In the genomic region with DNA sequence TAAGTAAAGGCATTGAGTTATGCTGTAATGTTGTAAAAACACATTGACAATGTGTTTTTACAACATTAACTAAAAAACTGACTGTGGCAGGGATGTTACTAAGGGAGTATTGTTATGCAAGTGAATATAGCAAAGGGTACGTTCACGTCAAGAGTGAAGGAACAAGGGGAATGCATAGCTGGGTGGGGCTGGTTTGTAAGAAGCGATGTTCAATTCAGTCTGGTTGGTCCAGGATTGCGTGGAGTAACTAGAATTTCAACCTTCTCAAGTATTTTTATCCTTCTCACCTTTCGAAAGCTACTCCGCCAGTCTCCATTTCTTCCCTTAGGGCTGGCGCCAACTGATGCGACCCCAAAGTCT, we compare ENCODE assay signal across 7 mouse cellular contexts. TPM values are rescaled to one million over a fixed set of nuclear protein-coding genes. Genes with fewer than 3 reads are reported as not detected.
DNase-seq lines count a peak whose midpoint lies in the region; ATAC-seq and TF ChIP-seq lines count a peak whose summit lies in the region.

No protein-coding gene starts in this region.

- H3K27ac ChIP-seq in lung, embryonic 16.5 days (ENCODE audit: low read length) = peak overlapping the region; percentile 95
- H3K27ac ChIP-seq in embryonic facial prominence, embryonic 15.5 days (replicated peaks) = peak overlapping the region; percentile 94
- H3K27ac ChIP-seq in limb, embryonic 10.5 days = peak overlapping the region; percentile 96
- H3K27ac ChIP-seq in small intestine, adult 2 months (ENCODE audit: insufficient read depth, low read depth, low read length) = peak overlapping the region; percentile 28

- peak overlapping the region; percentile 96 for H3K9ac ChIP-seq in lung, embryonic 16.5 days (ENCODE audit: low read length)
- H3K9ac ChIP-seq in embryonic facial prominence, embryonic 15.5 days = peak overlapping the region; percentile 86

- ATAC-seq in lung, embryonic 16.5 days (ENCODE audit: low read depth) = peak; percentile 68
- peak; percentile 64 for ATAC-seq in embryonic facial prominence, embryonic 15.5 days (ENCODE audit: insufficient number of reproducible peaks, low FRiP score, low TSS enrichment, low read depth)

- no peak for TF ChIP-seq POLR2A in small intestine, adult 2 months (IDR thresholded peaks at IDR 0.05; ENCODE audit: low read depth, low read length)

- H3K4me1 ChIP-seq in lung, embryonic 16.5 days (replicated peaks; ENCODE audit: control insufficient read depth, insufficient read depth, low read length) = peaks cover 30% of the 10 kb centered on the region
- H3K4me1 ChIP-seq in embryonic facial prominence, embryonic 15.5 days = peaks cover 18% of the 10 kb centered on the region
- peaks cover 22% of the 10 kb centered on the region for H3K4me1 ChIP-seq in limb, embryonic 10.5 days
- peaks cover 3% of the 10 kb centered on the region; the same call in 1 of the 2 replicates for H3K4me1 ChIP-seq in small intestine, adult 2 months (ENCODE audit: control insufficient read depth, insufficient read depth, insufficient read length, low read length)

- H3K27me3 ChIP-seq in lung, embryonic 16.5 days (ENCODE audit: control insufficient read depth, insufficient read depth, low read depth, low read length) = no peaks in the 10 kb centered on the region
- H3K27me3 ChIP-seq in embryonic facial prominence, embryonic 15.5 days = no peaks in the 10 kb centered on the region
- H3K27me3 ChIP-seq in limb, embryonic 10.5 days (ENCODE audit: low read depth, poor library complexity, severe bottlenecking) = no peaks in the 10 kb centered on the region
- H3K27me3 ChIP-seq in small intestine, adult 2 months (ENCODE audit: control insufficient read depth, insufficient read depth, low read length) = no peaks in the 10 kb centered on the region

- H3K4me2 ChIP-seq in lung, embryonic 16.5 days (ENCODE audit: low read depth, low read length) = peak overlapping the region; percentile 88
- peak overlapping the region; percentile 85 for H3K4me2 ChIP-seq in embryonic facial prominence, embryonic 15.5 days (replicated peaks)

- WGBS in lung, embryonic 16.5 days = 3% methylated on average over 8 of the region's 8 CpGs
- WGBS in embryonic facial prominence, embryonic 15.5 days = under 1% methylated on average over 8 of the region's 8 CpGs
- WGBS in limb, embryonic 10.5 days = 6% methylated on average over 8 of the region's 8 CpGs
- WGBS in small intestine, adult 2 months = 5% methylated on average over 8 of the region's 8 CpGs

- TF ChIP-seq CTCF in small intestine, adult 2 months (IDR thresholded peaks at IDR 0.05; ENCODE audit: extremely low read depth, insufficient read length, insufficient replicate concordance, low read depth, low read length) = no peak

- DNase-seq in lung, adult 18-20 months = no peak
- no peak for DNase-seq in limb, embryonic 10.5 days (ENCODE audit: low spot score)
- DNase-seq in frontal cortex, adult 2 months (ENCODE audit: extremely low spot score in 1 of 2, low spot score in 1 of 2) = no peak
- DNase-seq in adipocyte (ENCODE audit: low spot score) = no peak

- H3K9me3 ChIP-seq in lung, embryonic 16.5 days (ENCODE audit: control insufficient read depth, low read length) = no peaks in the 10 kb centered on the region
- H3K9me3 ChIP-seq in embryonic facial prominence, embryonic 15.5 days (replicated peaks) = no peaks in the 10 kb centered on the region
- no peaks in the 10 kb centered on the region for H3K9me3 ChIP-seq in limb, embryonic 10.5 days (replicated peaks)

- H3K4me3 ChIP-seq in lung, embryonic 16.5 days (ENCODE audit: low read length) = peak overlapping the region; percentile 88
- peak overlapping the region; percentile 73 for H3K4me3 ChIP-seq in embryonic facial prominence, embryonic 15.5 days (replicated peaks)
- peak overlapping the region; percentile 92 for H3K4me3 ChIP-seq in limb, embryonic 10.5 days
- H3K4me3 ChIP-seq in small intestine, adult 2 months (ENCODE audit: low read depth, low read length) = peak overlapping the region; percentile 87

- H3K36me3 ChIP-seq in lung, embryonic 16.5 days (ENCODE audit: control insufficient read depth, insufficient read depth, low read length) = no peaks in the 10 kb centered on the region
- H3K36me3 ChIP-seq in embryonic facial prominence, embryonic 15.5 days = no peaks in the 10 kb centered on the region
- peaks cover 5% of the 10 kb centered on the region; the same call in 1 of the 2 replicates for H3K36me3 ChIP-seq in limb, embryonic 10.5 days
- peaks cover 1% of the 10 kb centered on the region; the same call in 1 of the 2 replicates for H3K36me3 ChIP-seq in small intestine, adult 2 months (ENCODE audit: control insufficient read depth, insufficient read depth, low read length)

RNA-seq across cellular contexts. Expression of gene Otud7b, which starts 0.4 kb away (rescaled TPM):
- polyA plus RNA-seq in lung, embryonic 16.5 days (2015; fragmentation: Nextera tagmentation; extraction: Ambion mirVana) = 18.8 and 22.9 TPM in 2 replicates
- polyA plus RNA-seq in embryonic facial prominence, embryonic 15.5 days (2015; fragmentation: Nextera tagmentation; extraction: Ambion mirVana) = 22.0 and 26.1 TPM in 2 replicates
- 18.6 and 19.2 TPM in 2 replicates for polyA plus RNA-seq in limb, embryonic 10.5 days (2016; fragmentation: Nextera tagmentation; extraction: Ambion mirVana)
- 13.7 and 23.6 TPM in 2 replicates for polyA plus RNA-seq in small intestine, adult 2 months (2012; rRNA removed)
- 16.2 and 17.6 TPM in 2 replicates for polyA plus RNA-seq in frontal cortex, adult 2 months (2012; rRNA removed)

RNA-seq across cellular contexts. Expression of gene Vps45, which starts 45.6 kb away (rescaled TPM):
- 39.6 and 39.8 TPM in 2 replicates for polyA plus RNA-seq in lung, embryonic 16.5 days (2015; fragmentation: Nextera tagmentation; extraction: Ambion mirVana)
- polyA plus RNA-seq in embryonic facial prominence, embryonic 15.5 days (2015; fragmentation: Nextera tagmentation; extraction: Ambion mirVana) = 41.0 and 46.1 TPM in 2 replicates
- polyA plus RNA-seq in limb, embryonic 10.5 days (2016; fragmentation: Nextera tagmentation; extraction: Ambion mirVana) = 22.4 and 23.6 TPM in 2 replicates
- polyA plus RNA-seq in small intestine, adult 2 months (2012; rRNA removed) = 0.99 and 2.5 TPM in 2 replicates
- polyA plus RNA-seq in frontal cortex, adult 2 months (2012; rRNA removed) = 32.7 and 33.0 TPM in 2 replicates

RNA-seq across cellular contexts. Expression of gene Mtmr11, which starts 57.9 kb away (rescaled TPM):
- polyA plus RNA-seq in lung, embryonic 16.5 days (2015; fragmentation: Nextera tagmentation; extraction: Ambion mirVana) = 13.0 and 14.0 TPM in 2 replicates
- polyA plus RNA-seq in embryonic facial prominence, embryonic 15.5 days (2015; fragmentation: Nextera tagmentation; extraction: Ambion mirVana) = 25.7 and 26.6 TPM in 2 replicates
- polyA plus RNA-seq in limb, embryonic 10.5 days (2016; fragmentation: Nextera tagmentation; extraction: Ambion mirVana) = 10.8 and 18.2 TPM in 2 replicates
- polyA plus RNA-seq in small intestine, adult 2 months (2012; rRNA removed) = 5.0 and 64.6 TPM in 2 replicates
- polyA plus RNA-seq in frontal cortex, adult 2 months (2012; rRNA removed) = 21.3 and 25.7 TPM in 2 replicates

Comparison
In these comparisons a context has a peak if more than half of its experiments do, and no peak if none do; other contexts are left out.
1. H3K27ac ChIP-seq: peak in every context shown above with its lines; median percentile 96 in limb, embryonic 10.5 days; 95 in lung, embryonic 16.5 days; 94 in embryonic facial prominence, embryonic 15.5 days; 28 in small intestine, adult 2 months.